Mouse (Mus musculus) ES-E14 (cell line): ENCODE results near the gene Nkx2-5. TPM values are rescaled to one million over a fixed set of nuclear protein-coding genes. Genes with fewer than 3 reads are reported as not detected.

Experiments
- DNase-seq: peaks from one replicate; pipeline ENCODE4 v3.0.0-alpha.2; 2013; ENCODE audit warnings: low read depth, low spot score
- H3K27ac ChIP-seq: 2 replicates; pipeline ENCODE4 v1.5.1; 2012; ENCODE audit warnings: low read depth, mild to moderate bottlenecking, low read length, moderate library complexity, mixed read lengths; ENCODE audit not compliant: poor library complexity, insufficient read depth, severe bottlenecking
- H3K36me3 ChIP-seq: 2 replicates; pipeline ENCODE4 v1.6.1; 2012; ENCODE audit warnings: mild to moderate bottlenecking, low read length, moderate library complexity, mixed read lengths; ENCODE audit not compliant: control insufficient read depth, poor library complexity, insufficient read depth, severe bottlenecking
- H3K4me1 ChIP-seq, 2 experiments: fragments of 150-350 bp in 1 of 2; sonication (generic) in 1 of 2; 2 replicates each; pipeline ENCODE4 v1.6.1; 2012; ENCODE audit warnings: low read length in 2 of 2, mild to moderate bottlenecking in 1 of 2, mixed read lengths in 1 of 2; ENCODE audit not compliant: control insufficient read depth in 2 of 2, insufficient read depth in 2 of 2, poor library complexity in 1 of 2
- H3K4me3 ChIP-seq, 2 experiments: fragments of 150-350 bp in 1 of 2; sonication (generic) in 1 of 2; 2 replicates each; pipeline ENCODE4 v1.5.1; 2012; ENCODE audit warnings: low read length in 2 of 2, low read depth in 1 of 2, mild to moderate bottlenecking in 1 of 2, mixed read lengths in 1 of 2; ENCODE audit not compliant: insufficient read depth in 1 of 2, poor library complexity in 1 of 2, severe bottlenecking in 1 of 2
- H3K9ac ChIP-seq: 2 replicates; pipeline ENCODE4 v1.6.1; 2012; ENCODE audit warnings: low read depth, mild to moderate bottlenecking, low read length, mixed read lengths; ENCODE audit not compliant: poor library complexity, insufficient read depth, severe bottlenecking
- H3K9me3 ChIP-seq: fragments of 150-350 bp; sonication (generic); 2 replicates; pipeline ENCODE4 v1.6.1; 2012; ENCODE audit warnings: low read depth, mild to moderate bottlenecking, low read length; ENCODE audit not compliant: control insufficient read depth, insufficient read depth
- CHD2 ChIP-seq: IDR thresholded peaks from 2 replicates; pipeline ENCODE4 v1.6.1; 2014; ENCODE audit warnings: mild to moderate bottlenecking, low read depth, low read length, inconsistent platforms
- HCFC1 ChIP-seq: IDR thresholded peaks from 2 replicates; pipeline ENCODE4 v1.6.1; 2012; ENCODE audit warnings: low read length, inconsistent platforms, borderline replicate concordance; ENCODE audit not compliant: insufficient read depth
- MAFK ChIP-seq: IDR thresholded peaks from 2 replicates; pipeline ENCODE4 v1.6.1; 2014; ENCODE audit warnings: mild to moderate bottlenecking, low read depth, low read length, inconsistent platforms; ENCODE audit not compliant: insufficient read depth
- ZC3H11A ChIP-seq: IDR thresholded peaks from 2 replicates; pipeline ENCODE4 v1.6.1; 2012; ENCODE audit warnings: low read depth, mild to moderate bottlenecking, inconsistent platforms, low read length, borderline replicate concordance
- ZNF384 ChIP-seq: IDR thresholded peaks from 2 replicates; pipeline ENCODE4 v1.6.1; 2012; ENCODE audit warnings: low read depth, low read length, inconsistent platforms
- in situ Hi-C, 2 experiments: fragments of 600-800 bp; cut with MboI; formaldehyde crosslinking; loops; one replicate each; pipeline ENCODE4 v1.15.1; 2025; ENCODE audit warnings: low sequenced_read_pairs in 2 of 2, inconsistent platforms in 1 of 2; ENCODE audit not compliant: unreplicated experiment in 2 of 2
- total RNA-seq: library from RNA; depleted of rRNA; stranded (reverse); fragments of 300-350 nt; gene quantifications from 2 replicates; pipeline ENCODE4 v1.2.3, GENCODE M21; 2012

The Nkx2-5 gene
- total RNA-seq, 1 experiment, result 3.0 TPM

DNA sequence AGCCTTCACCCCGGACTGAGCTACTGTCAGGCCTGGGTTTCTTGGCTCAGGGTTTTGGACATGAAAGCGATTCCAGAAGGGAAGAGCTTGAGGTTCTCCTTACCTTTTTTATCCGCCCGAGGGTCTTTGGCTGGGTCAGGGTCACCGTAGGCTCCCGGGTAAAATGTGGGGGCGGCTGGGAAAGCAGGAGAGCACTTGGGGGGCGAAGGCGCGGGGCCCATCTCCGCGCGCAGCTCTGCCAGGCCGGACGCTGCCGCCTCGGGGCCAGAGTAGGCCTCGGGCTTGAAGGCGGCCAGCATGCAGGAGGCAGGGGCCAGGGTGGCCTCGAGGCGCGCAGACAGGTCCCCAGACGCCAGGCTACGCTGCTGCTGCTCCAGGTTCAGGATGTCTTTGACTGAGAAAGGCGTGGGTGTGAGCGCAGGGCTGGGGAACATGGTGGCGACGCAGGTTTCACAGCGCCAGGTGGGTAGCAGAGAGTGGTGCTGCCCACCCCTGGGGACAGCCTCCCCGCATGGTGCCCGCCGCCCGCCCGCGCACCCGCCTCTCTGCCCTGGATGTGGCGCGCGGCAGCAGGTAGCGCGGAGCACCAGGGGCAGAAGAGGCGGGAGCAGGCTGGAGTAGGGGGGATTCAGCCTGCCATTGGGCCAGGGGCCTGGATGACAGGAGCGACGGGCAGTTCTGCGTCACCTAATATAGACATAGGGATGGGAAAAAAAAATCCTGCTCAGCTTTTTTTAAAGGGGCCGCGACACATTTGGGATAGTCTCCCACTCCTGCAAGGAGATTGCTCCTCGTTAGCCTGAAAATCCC lies 3.7 kb downstream of the Nkx2-5 start:
- H3K9ac ChIP-seq, result peak overlapping the region; percentile 16; the same call in 1 of the 2 replicates
- in situ Hi-C loops, result no loop called here
- H3K9me3 ChIP-seq, result no peaks in the 10 kb centered on the region
- H3K27ac ChIP-seq, result no peak overlapping the region
- H3K4me3 ChIP-seq, result peak overlapping the region; percentile 34 to 64; a peak in 3 of 4 replicates
- H3K4me1 ChIP-seq, result peaks cover 0 to 10% of the 10 kb centered on the region in 2 experiments; a peak in 2 of 4 replicates
- TF ChIP-seq HCFC1 (no peak), MAFK (no peak), ZC3H11A (no peak), CHD2 (no peak), ZNF384 (peak; percentile 45; the same call in 1 of the 2 replicates)
- no peak for DNase-seq
- no peaks in the 10 kb centered on the region for H3K36me3 ChIP-seq

DNA sequence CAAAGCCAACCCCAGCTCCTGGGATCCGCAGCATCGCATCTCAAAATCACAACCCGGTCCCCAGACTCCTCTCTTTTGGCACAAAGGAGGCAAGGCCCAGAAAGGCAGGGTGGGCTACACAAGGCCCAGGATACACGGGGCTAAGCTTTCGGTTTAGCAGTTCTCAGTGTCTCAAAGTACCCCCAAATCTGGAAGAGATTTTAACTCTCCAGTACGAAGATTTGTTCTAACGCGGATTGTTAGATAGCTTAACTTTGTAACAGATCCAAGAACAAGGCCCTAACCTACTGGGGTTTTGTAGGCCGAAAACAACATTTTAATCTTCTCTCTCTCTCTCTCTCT lies 4.4 kb downstream of the Nkx2-5 start:
- Histone ChIP-seq H3K27ac (no peak overlapping the region), H3K9ac (no peak overlapping the region), H3K4me1 (peaks cover 0 to 13% of the 10 kb centered on the region in 2 experiments; a peak in 3 of 4 replicates), H3K4me3 (no peak overlapping the region), H3K9me3 (no peaks in the 10 kb centered on the region), H3K36me3 (no peaks in the 10 kb centered on the region)
- DNase-seq, result no peak
- in situ Hi-C loops, result no loop called here
- TF ChIP-seq HCFC1, result no peak
- TF ChIP-seq CHD2, result no peak

DNA sequence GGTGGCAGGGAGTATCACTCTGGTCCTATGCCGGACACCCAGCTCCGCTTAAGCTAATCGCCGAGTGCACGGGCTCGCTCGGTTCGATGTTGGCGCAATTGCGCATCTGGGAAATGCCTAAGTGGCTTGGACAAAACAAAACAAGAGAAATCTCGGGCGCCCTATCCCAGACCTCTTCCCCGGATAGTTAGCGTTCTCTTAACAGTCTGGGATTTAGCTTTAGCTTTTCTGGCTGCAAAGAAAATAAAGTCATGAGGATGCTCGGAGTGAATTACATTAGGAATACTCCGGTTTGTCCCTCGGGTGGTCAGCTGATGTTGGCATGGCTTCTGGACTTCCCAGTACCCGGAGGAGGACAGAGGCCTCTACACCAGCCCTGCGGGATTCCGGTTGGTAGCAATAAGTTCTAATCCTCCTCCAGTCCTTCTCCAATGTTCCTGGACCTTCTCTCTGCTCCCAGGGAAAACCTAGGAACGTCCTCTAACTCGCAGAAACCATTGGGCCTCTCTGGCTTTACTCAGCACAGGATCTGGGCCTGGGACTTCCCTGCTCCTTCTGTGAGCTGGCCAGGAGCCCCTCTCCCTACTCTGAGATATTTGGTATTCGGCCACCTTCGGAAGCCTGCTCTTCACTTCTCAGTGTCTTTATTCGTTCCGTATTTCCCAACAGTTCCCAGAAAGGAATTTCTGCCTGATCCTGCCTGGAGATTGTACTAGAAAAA lies 4.9 kb downstream of the Nkx2-5 start:
- no peak for DNase-seq
- in situ Hi-C loops, result no loop called here
- H3K9ac ChIP-seq, result no peak overlapping the region
- no peak overlapping the region for H3K27ac ChIP-seq
- TF ChIP-seq CHD2 (no peak), MAFK (no peak), ZC3H11A (no peak), HCFC1 (no peak), ZNF384 (no peak)
- peaks cover 0 to 18% of the 10 kb centered on the region in 2 experiments; a peak in 3 of 4 replicates for H3K4me1 ChIP-seq
- no peaks in the 10 kb centered on the region for H3K9me3 ChIP-seq
- peak overlapping the region; percentile 52 to 61 for H3K4me3 ChIP-seq
- H3K36me3 ChIP-seq, result no peaks in the 10 kb centered on the region

DNA sequence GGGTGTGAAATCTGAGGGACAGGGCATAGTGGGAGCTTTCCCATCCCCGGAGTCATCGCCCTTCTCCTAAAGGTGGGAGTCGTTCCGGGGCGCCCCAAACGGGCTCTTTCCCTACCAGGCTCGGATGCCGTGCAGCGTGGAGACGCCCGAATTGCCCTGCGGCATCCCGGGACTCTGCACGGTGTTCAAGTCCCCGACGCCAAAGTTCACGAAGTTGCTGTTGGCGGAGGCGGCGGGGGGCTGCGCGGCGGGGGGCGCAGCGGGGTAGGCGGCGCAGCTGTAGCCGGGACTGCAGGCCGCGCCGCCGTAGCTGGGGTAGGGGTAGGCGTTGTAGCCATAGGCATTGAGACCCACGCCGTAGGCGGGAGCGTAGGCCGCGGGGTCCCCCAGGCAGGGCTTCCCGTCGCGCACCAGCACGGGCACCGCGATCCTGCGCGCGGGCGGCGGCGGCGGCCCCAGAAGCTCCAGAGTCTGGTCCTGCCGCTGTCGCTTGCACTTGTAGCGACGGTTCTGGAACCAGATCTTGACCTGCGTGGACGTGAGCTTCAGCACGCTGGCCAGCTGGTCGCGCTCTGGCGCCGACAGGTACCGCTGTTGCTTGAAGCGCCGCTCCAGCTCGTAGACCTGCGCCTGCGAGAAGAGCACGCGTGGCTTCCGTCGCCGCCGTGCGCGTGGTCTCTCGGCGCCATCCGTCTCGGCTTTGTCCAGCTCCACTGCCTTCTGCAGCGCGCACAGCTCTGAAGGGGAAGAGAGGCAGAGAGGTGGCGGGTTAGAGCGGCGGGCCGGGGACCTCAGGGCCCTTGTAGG lies 5.7 kb downstream of the Nkx2-5 start:
- Histone ChIP-seq H3K36me3 (no peaks in the 10 kb centered on the region), H3K4me1 (peaks cover 0 to 18% of the 10 kb centered on the region in 2 experiments; a peak in 3 of 4 replicates), H3K27ac (no peak overlapping the region), H3K4me3 (peak overlapping the region; percentile 52 to 61), H3K9ac (no peak overlapping the region), H3K9me3 (no peaks in the 10 kb centered on the region)
- TF ChIP-seq CHD2 (no peak), MAFK (no peak), ZNF384 (no peak), ZC3H11A (no peak), HCFC1 (no peak)
- in situ Hi-C loops, result no loop called here
- no peak for DNase-seq
